Mouse (Mus musculus) limb, embryonic 11.5 days (tissue): ENCODE measurements around the gene Ptprk. TPM values are rescaled to one million over a fixed set of nuclear protein-coding genes. Genes with fewer than 3 reads are reported as not detected.

ENCODE experiments used
- ATAC-seq: fragments of 200-750 bp; cut with Nextera tagmentation; 2 replicates; pipeline ENCODE4 v1.8.0; 2017; ENCODE audit warnings: low read depth; ENCODE audit not compliant: insufficient number of reproducible peaks, low FRiP score, low TSS enrichment
- DNase-seq: peaks from one replicate; pipeline ENCODE4 v3.0.0-alpha.2; 2015; ENCODE audit warnings: low spot score
- H3K27ac ChIP-seq: fragments of 300-500 bp; sonication (generic); replicated peaks from 2 replicates; pipeline ENCODE4 v1.5.1; 2014; ENCODE audit warnings: low read depth, mild to moderate bottlenecking, low read length
- H3K27me3 ChIP-seq: fragments of 300-500 bp; sonication (generic); 2 replicates; pipeline ENCODE4 v1.6.1; 2014; ENCODE audit warnings: mild to moderate bottlenecking, low read length, mixed read lengths; ENCODE audit not compliant: control insufficient read depth, insufficient read depth
- H3K36me3 ChIP-seq: fragments of 300-500 bp; sonication (generic); 2 replicates; pipeline ENCODE4 v1.6.1; 2014; ENCODE audit warnings: mild to moderate bottlenecking, low read length, moderate library complexity, mixed read lengths; ENCODE audit not compliant: control insufficient read depth, insufficient read depth
- H3K4me1 ChIP-seq: fragments of 300-500 bp; sonication (generic); 2 replicates; pipeline ENCODE4 v1.6.1; 2014; ENCODE audit warnings: low read length, mixed read lengths; ENCODE audit not compliant: control insufficient read depth, insufficient read depth
- H3K4me2 ChIP-seq: fragments of 300-500 bp; sonication (generic); 2 replicates; pipeline ENCODE4 v1.6.1; 2014; ENCODE audit warnings: low read depth, mild to moderate bottlenecking, moderate library complexity; ENCODE audit not compliant: severe bottlenecking
- H3K4me3 ChIP-seq: fragments of 300-500 bp; sonication (generic); 2 replicates; pipeline ENCODE4 v1.5.1; 2014; ENCODE audit warnings: low read depth, low read length
- H3K9ac ChIP-seq: fragments of 300-500 bp; sonication (generic); 2 replicates; pipeline ENCODE4 v1.6.1; 2014; ENCODE audit warnings: mild to moderate bottlenecking, low read length
- H3K9me3 ChIP-seq: fragments of 300-500 bp; sonication (generic); 2 replicates; pipeline ENCODE4 v1.6.1; 2016; ENCODE audit warnings: low read length; ENCODE audit not compliant: control insufficient read depth
- WGBS: fragments of 180-500 bp; shearing (Covaris S2); extraction: QIAGEN DNeasy Blood & Tissue Kit; methylation state at CpG from one replicate; pipeline ENCODE4 v1.1.7; 2014; 5-methylcytosine and 5-hydroxymethylcytosine counted together
- microRNA-seq: library from miRNA; unstranded; fragments of <30 nt; microRNA quantifications from one replicate; pipeline ENCODE4, GENCODE M21; 2016
- polyA plus RNA-seq: library from polyadenylated mRNA; unstranded; fragments of >200 nt; fragmentation: Nextera tagmentation; extraction: Ambion mirVana; gene quantifications from 2 replicates; pipeline ENCODE4 v1.2.1, GENCODE M21; 2014

Gene Ptprk
- polyA plus RNA-seq, 1 experiment from 2014 or later: 38.4 TPM

DNA sequence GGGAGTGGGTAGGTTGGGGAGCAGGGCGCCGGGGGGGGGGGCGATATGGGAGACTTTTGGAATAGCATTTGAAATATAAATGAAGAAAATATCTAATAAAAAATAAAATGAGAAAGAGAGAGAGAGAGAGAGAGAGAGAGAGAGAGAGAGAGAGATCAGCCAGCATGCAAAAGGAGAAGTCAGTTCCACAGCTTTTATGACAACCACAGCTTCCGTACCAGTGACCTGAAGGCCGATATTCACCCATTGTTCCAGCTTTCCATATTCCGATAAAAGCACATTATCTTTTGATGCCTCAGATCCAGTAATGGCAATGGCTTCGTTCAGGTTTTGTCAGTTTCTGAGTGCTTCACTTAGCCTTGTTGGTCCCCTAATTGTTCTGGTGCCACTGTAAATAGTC lies 542.6 kb downstream of the Ptprk start:
- H3K27me3 ChIP-seq: no peaks in the 10 kb centered on the region
- no peak for ATAC-seq
- H3K4me3 ChIP-seq: no peak overlapping the region
- no peak overlapping the region for H3K9ac ChIP-seq
- 95% methylated on average over 7 of the region's 7 CpGs for WGBS
- H3K4me2 ChIP-seq: no peak overlapping the region
- no peaks in the 10 kb centered on the region for H3K9me3 ChIP-seq
- no peaks in the 10 kb centered on the region for H3K4me1 ChIP-seq
- no peaks in the 10 kb centered on the region for H3K36me3 ChIP-seq
- no peak overlapping the region for H3K27ac ChIP-seq
- DNase-seq: no peak

DNA sequence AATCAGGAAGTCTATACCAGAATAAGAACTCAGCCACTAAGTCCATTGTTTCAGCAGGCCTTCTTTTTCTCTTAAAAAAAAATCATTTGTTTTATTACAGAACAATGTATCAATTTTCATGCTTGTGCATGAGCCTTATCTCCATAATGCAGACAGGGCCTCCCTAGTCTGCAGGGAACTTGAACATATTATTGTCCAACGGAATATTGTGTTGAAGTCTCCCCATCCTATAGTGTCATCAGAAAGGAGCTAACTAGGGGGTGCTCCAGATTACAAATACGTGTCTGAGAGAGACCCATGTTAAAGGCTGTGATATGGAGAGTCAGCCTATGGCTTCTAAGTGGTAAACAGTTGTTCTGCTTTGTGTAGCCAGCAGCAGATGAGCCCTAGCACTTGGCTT lies 543.4 kb downstream of the Ptprk start:
- Histone ChIP-seq H3K4me1 (no peaks in the 10 kb centered on the region), H3K4me2 (no peak overlapping the region), H3K27ac (no peak overlapping the region), H3K9me3 (no peaks in the 10 kb centered on the region), H3K36me3 (no peaks in the 10 kb centered on the region), H3K27me3 (no peaks in the 10 kb centered on the region), H3K4me3 (no peak overlapping the region), H3K9ac (no peak overlapping the region)
- ATAC-seq: no peak
- 88% methylated on average over 2 of the region's 2 CpGs for WGBS
- no peak for DNase-seq

DNA sequence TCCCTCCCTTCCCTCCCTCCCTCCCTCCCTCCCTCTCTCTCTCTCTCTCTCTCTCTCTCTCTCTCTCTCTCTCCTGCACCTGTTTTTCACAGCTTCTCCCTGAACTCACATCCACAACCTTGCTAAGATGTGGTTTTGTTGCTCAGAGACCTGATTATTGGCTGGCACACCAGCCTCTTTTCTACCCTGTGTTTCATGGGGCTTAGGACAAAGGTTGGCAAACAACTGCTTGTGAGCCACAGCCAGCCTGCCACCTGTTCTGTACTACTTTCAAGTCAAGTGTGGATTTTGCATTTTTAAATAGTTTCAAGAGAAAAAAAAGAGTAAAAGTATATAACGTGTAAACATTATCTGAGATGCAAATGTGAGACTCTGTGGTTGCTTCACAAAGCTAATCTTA lies 544.8 kb downstream of the Ptprk start:
- no peak overlapping the region for H3K4me2 ChIP-seq
- no peak overlapping the region for H3K4me3 ChIP-seq
- H3K4me1 ChIP-seq: no peaks in the 10 kb centered on the region
- DNase-seq (no peak), ATAC-seq (no peak)
- no peak overlapping the region for H3K9ac ChIP-seq
- WGBS: 88% methylated on average over 1 of the region's 1 CpGs
- H3K27ac ChIP-seq: no peak overlapping the region
- H3K36me3 ChIP-seq: no peaks in the 10 kb centered on the region
- H3K9me3 ChIP-seq: no peaks in the 10 kb centered on the region
- H3K27me3 ChIP-seq: no peaks in the 10 kb centered on the region

DNA sequence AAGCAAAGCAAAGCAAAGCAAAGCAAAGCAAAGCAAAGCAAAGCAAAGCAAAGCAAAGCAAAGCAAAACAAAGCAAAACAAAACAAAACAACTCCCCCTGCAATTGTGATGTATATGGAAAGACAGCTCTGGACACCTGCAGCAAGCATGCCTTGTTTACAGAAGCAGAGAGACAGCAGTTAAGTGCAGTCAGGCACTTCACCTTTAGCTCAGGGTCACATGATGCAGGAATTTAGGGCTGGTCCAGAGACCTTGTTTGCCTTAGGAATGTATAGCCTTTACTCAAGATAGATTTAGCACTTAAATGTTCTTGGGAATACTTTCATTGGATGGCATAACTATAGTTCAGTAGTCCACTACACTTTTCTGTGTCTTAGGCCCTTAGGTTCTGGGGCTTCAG lies 561.5 kb downstream of the Ptprk start:
- no peak for ATAC-seq
- Histone ChIP-seq H3K4me1 (no peaks in the 10 kb centered on the region), H3K27me3 (no peaks in the 10 kb centered on the region), H3K27ac (no peak overlapping the region), H3K9ac (no peak overlapping the region), H3K36me3 (no peaks in the 10 kb centered on the region), H3K4me2 (no peak overlapping the region), H3K4me3 (no peak overlapping the region), H3K9me3 (no peaks in the 10 kb centered on the region)
- no peak for DNase-seq

DNA sequence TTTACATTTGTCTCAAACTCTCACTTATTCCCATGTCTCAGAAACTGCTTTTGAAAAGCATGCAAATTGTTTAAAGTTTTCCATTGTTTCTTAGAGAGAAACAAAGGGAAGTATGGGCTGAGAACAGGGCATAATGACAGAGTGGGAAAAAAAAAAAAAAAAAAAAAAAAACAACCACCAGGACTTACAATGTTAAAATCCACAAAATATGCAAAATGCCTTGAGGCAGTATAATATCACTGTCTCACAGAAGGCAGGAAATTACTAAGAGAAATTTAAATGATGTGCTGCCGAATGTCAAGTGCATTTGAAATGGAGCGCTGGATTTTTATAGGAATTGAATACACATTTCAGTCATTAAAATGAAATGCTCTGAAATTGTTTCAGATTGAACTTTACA lies 567.3 kb downstream of the Ptprk start:
- H3K4me2 ChIP-seq: no peak overlapping the region
- 96% methylated on average over 2 of the region's 2 CpGs for WGBS

More for the DNA sequence above, 567.3 kb downstream of the Ptprk start:
- Histone ChIP-seq H3K27ac (no peak overlapping the region), H3K36me3 (no peaks in the 10 kb centered on the region), H3K4me3 (no peak overlapping the region), H3K9ac (no peak overlapping the region), H3K9me3 (no peaks in the 10 kb centered on the region), H3K27me3 (no peaks in the 10 kb centered on the region), H3K4me1 (no peaks in the 10 kb centered on the region)
- no peak for ATAC-seq
- no peak for DNase-seq

Small RNA genes within 50 kb of the gene (microRNA-seq; reads per million reads assigned to microRNA genes)
- gene Gm22370: not detected
